Mouse (Mus musculus): ENCODE measurements around the gene Tbpl2.

- no peak for TF ChIP-seq CTCF (conservative IDR thresholded peaks at IDR 0.05; ENCODE audit: insufficient read depth, insufficient read length, low read depth, low read length)
- TF ChIP-seq POLR2A (IDR thresholded peaks at IDR 0.05; ENCODE audit: low read depth, low read length), result no peak
Observed at GRCm38 (mm10) chr2:24050459-24050858, 45.9 kb downstream of the Tbpl2 start.
